Mouse (Mus musculus) midbrain, embryonic 14.5 days (tissue): ENCODE measurements around the gene Lsm14a. TPM values are rescaled to one million over a fixed set of nuclear protein-coding genes. Genes with fewer than 3 reads are reported as not detected.

Source experiments
- ATAC-seq: fragments of 200-750 bp; cut with Nextera tagmentation; 2 replicates; pipeline ENCODE4 v1.8.0; 2017; ENCODE audit warnings: moderate number of reproducible peaks, moderate library complexity; ENCODE audit not compliant: low FRiP score, low TSS enrichment
- DNase-seq: peaks from one replicate; pipeline ENCODE4 v3.0.0-alpha.2; 2015
- H3K27ac ChIP-seq: fragments of 300-500 bp; sonication (generic); replicated peaks from 2 replicates; pipeline ENCODE4 v1.5.1; 2014; ENCODE audit warnings: mild to moderate bottlenecking, low read depth, low read length, moderate library complexity
- H3K27me3 ChIP-seq: fragments of 300-500 bp; sonication (generic); 2 replicates; pipeline ENCODE4 v1.6.1; 2014; ENCODE audit warnings: low read length, control low read depth, mixed read lengths; ENCODE audit not compliant: control insufficient read depth, insufficient read depth
- H3K36me3 ChIP-seq: fragments of 300-500 bp; sonication (generic); 2 replicates; pipeline ENCODE4 v1.6.1; 2014; ENCODE audit warnings: low read length, control low read depth; ENCODE audit not compliant: control insufficient read depth, insufficient read depth
- H3K4me1 ChIP-seq: fragments of 300-500 bp; sonication (generic); 2 replicates; pipeline ENCODE4 v1.6.1; 2014; ENCODE audit warnings: mild to moderate bottlenecking, antibody characterized with exemption, low read length, control low read depth; ENCODE audit not compliant: control insufficient read depth, insufficient read depth
- H3K4me2 ChIP-seq: fragments of 300-500 bp; sonication (generic); 2 replicates; pipeline ENCODE4 v1.6.1; 2014; ENCODE audit warnings: mild to moderate bottlenecking, low read length, moderate library complexity
- H3K4me3 ChIP-seq: fragments of 300-500 bp; sonication (generic); replicated peaks from 2 replicates; pipeline ENCODE4 v1.5.1; 2014; ENCODE audit warnings: low read depth, low read length
- H3K9ac ChIP-seq: fragments of 300-500 bp; sonication (generic); replicated peaks from 2 replicates; pipeline ENCODE4 v1.6.1; 2014; ENCODE audit warnings: mild to moderate bottlenecking, low read length, moderate library complexity
- H3K9me3 ChIP-seq: fragments of 300-500 bp; sonication (generic); 2 replicates; pipeline ENCODE4 v1.6.1; 2016; ENCODE audit warnings: low read length, control low read depth, mixed read lengths; ENCODE audit not compliant: control insufficient read depth
- WGBS: fragments of 180-500 bp; shearing (Covaris S2); extraction: QIAGEN DNeasy Blood & Tissue Kit; methylation state at CpG from one replicate; pipeline ENCODE4 v1.1.7; 2014; 5-methylcytosine and 5-hydroxymethylcytosine counted together
- polyA plus RNA-seq: library from polyadenylated mRNA; unstranded; fragments of >200 nt; fragmentation: Nextera tagmentation; extraction: Ambion mirVana; gene quantifications from 2 replicates; pipeline ENCODE4 v1.2.1, GENCODE M21; 2014

Gene Lsm14a
- polyA plus RNA-seq, 1 experiment from 2014 or later = 48.9 TPM

DNA sequence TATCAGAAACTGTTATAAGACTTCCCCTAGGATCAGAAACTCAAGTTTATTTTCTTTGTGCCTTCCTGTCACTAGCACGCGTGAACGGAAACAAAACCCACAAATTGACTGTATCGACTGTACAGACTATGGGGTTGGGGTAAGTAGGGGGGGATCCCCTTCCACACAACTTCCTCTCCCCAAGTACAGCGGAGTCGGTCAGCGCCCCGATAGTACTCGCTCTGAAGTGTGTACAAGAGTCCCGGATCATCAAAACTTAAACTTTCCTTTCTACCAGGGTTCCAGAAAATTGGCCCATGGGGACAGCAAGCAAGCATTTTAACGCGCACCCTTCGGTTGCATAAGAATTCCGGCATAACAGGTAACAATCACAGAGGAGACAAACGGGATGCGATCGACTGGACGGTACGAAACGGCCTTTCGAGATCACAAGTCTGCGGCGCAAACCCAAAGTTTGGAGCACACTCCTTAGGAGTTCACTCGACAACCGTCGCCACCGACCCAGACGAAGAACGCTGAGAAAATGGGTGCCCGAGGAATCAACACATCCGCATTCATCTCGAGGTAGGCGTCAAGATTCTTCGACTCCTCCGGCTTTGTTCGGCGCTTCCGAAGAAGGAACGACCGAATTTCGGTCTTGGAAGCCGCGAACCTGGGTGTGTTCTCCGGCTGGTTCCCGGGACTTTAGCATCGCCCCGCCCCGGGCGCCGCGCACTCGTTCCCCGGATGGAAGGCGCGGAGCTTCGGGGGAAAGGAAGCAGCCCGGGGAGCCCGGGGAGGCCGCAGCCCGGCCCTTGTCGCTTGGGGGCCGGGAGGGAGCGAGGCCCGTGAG, 4.5 kb downstream of the Lsm14a start:
- Histone ChIP-seq H3K9me3 (no peaks in the 10 kb centered on the region), H3K27ac (peak overlapping the region; percentile 98), H3K4me2 (peak overlapping the region; percentile 92), H3K36me3 (no peaks in the 10 kb centered on the region), H3K9ac (peak overlapping the region; percentile 97), H3K4me1 (peaks cover 33% of the 10 kb centered on the region), H3K4me3 (peak overlapping the region; percentile 93), H3K27me3 (no peaks in the 10 kb centered on the region)
- DNase-seq = peak; percentile 78
- under 1% methylated on average over 64 of the region's 64 CpGs for WGBS
- ATAC-seq = no peak; the same call in 1 of the 2 replicates

- Histone ChIP-seq H3K4me2 (peak overlapping the region; percentile 92), H3K27me3 (no peaks in the 10 kb centered on the region), H3K9ac (peak overlapping the region; percentile 97), H3K9me3 (no peaks in the 10 kb centered on the region), H3K4me1 (peaks cover 33% of the 10 kb centered on the region), H3K36me3 (no peaks in the 10 kb centered on the region), H3K27ac (no peak overlapping the region), H3K4me3 (peak overlapping the region; percentile 93)
- WGBS = 2% methylated on average over 5 of the region's 5 CpGs
- DNase-seq (no peak), ATAC-seq (no peak)
Observed at GRCm38 (mm10) chr7:34387784-34388444, 5.2 kb downstream of the Lsm14a start.

DNA sequence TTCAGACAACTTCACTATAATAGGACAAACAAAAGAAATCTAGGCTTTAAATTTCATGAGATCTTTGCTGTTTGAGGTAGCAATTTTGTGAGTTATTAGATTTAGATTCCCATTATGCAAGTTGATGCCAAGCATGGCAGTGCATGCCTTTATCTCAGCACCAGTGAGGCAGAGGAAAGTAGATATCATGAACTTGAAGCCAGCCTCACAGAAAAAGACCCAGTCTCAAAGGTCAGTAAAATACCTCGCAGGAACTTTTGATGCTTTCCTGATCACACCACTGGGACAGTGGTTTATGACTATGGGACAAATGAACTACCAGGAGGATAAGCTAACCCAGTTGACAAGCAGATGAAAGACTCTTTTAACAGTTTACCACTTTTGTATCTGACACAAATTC, 10.3 kb downstream of the Lsm14a start:
- DNase-seq (no peak), ATAC-seq (no peak)
- Histone ChIP-seq H3K27me3 (no peaks in the 10 kb centered on the region), H3K27ac (no peak overlapping the region), H3K9me3 (no peaks in the 10 kb centered on the region), H3K4me2 (no peak overlapping the region), H3K9ac (no peak overlapping the region), H3K4me3 (no peak overlapping the region), H3K36me3 (no peaks in the 10 kb centered on the region), H3K4me1 (peaks cover 20% of the 10 kb centered on the region)
- WGBS = 77% methylated on average over 1 of the region's 1 CpGs

DNA sequence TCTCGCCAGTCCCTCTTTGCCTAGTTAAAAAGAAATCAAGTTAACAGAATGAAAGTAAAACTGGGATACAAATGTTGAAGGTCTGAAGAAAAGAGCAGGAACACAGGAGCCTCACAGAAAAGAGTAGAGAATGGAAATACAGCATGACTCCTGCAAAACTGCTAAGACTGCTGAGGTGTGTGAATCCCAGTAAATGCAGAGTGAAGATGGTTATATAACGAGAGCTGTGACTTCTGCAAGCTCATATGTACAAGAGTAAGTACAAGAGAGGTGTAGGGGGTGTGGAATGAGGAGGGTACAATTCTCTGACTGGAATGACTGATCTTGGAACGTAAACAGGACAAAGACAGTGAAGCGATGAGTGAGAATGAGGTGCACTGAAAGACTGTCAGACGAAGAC, 11.4 kb downstream of the Lsm14a start:
- H3K36me3 ChIP-seq = no peaks in the 10 kb centered on the region
- H3K9ac ChIP-seq = no peak overlapping the region
- no peaks in the 10 kb centered on the region for H3K27me3 ChIP-seq
- no peak overlapping the region for H3K27ac ChIP-seq
- ATAC-seq (no peak), DNase-seq (no peak)
- WGBS = 87% methylated on average over 5 of the region's 5 CpGs
- H3K4me1 ChIP-seq = peaks cover 9% of the 10 kb centered on the region
- H3K4me2 ChIP-seq = no peak overlapping the region
- no peaks in the 10 kb centered on the region for H3K9me3 ChIP-seq
- H3K4me3 ChIP-seq = no peak overlapping the region

DNA sequence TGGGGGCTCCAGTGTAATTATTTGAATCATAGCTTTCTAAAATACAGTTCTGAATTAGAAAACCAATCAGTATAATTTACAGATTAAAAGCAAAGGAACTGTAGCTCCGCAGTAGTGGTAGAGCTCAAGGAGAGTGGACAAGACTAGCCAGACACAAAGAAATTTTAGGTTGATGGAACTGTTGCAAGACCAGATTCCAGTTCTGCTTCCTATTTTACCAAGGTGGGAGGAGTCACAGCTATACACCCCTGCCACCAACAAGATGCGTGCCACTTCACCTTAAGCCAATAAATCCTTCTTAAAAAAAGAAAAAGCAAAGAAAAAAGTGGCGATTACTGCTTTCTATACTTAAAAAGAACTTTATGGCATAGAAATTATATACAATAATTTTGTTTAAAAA, 12.8 kb downstream of the Lsm14a start:
- Histone ChIP-seq H3K4me2 (no peak overlapping the region), H3K4me3 (no peak overlapping the region), H3K9me3 (no peaks in the 10 kb centered on the region), H3K27ac (no peak overlapping the region), H3K36me3 (no peaks in the 10 kb centered on the region), H3K27me3 (no peaks in the 10 kb centered on the region), H3K4me1 (peaks cover under 1% of the 10 kb centered on the region; the same call in 1 of the 2 replicates), H3K9ac (no peak overlapping the region)
- no peak for ATAC-seq
- DNase-seq = no peak
- 96% methylated on average over 3 of the region's 3 CpGs for WGBS

DNA sequence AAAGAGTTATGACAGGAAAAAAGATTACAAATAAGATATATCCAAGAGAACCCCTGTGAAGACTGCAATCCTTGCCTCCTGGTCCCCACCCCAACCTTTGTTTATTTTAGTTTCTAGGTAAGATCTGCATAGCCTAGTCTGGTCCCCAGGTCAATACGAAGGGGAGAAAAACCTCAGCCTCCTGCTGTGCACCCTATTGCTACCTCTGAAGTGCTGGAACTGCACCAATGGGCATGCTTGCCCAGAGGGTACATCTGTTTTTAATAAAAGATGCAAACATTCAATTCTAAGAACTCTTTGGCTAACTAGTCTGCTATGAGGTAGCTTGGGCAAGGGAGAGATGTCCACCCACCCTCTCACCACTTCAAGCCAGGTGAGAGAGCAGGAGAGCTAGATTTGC, 19.2 kb downstream of the Lsm14a start:
- Histone ChIP-seq H3K36me3 (peaks cover 49% of the 10 kb centered on the region), H3K4me3 (no peak overlapping the region)
- ATAC-seq = no peak

GRCm38 (mm10) chr7:34355629-34356028, 37.5 kb downstream of the Lsm14a start:
- Histone ChIP-seq H3K4me2 (no peak overlapping the region), H3K36me3 (peaks cover 65% of the 10 kb centered on the region), H3K9ac (no peak overlapping the region), H3K27ac (no peak overlapping the region), H3K27me3 (no peaks in the 10 kb centered on the region), H3K4me1 (no peaks in the 10 kb centered on the region), H3K9me3 (no peaks in the 10 kb centered on the region), H3K4me3 (no peak overlapping the region)
- ATAC-seq (no peak), DNase-seq (peak; percentile 70)
- 97% methylated on average over 4 of the region's 4 CpGs for WGBS

More for the DNA sequence above, 19.2 kb downstream of the Lsm14a start:
- Histone ChIP-seq H3K27me3 (no peaks in the 10 kb centered on the region), H3K4me1 (no peaks in the 10 kb centered on the region), H3K9me3 (no peaks in the 10 kb centered on the region), H3K27ac (no peak overlapping the region), H3K4me2 (no peak overlapping the region), H3K9ac (no peak overlapping the region)
- DNase-seq = no peak
- 100% methylated on average over 1 of the region's 1 CpGs for WGBS

GRCm38 (mm10) chr7:34351997-34352396, 41.1 kb downstream of the Lsm14a start:
- H3K4me1 ChIP-seq = no peaks in the 10 kb centered on the region
- peaks cover 83% of the 10 kb centered on the region for H3K36me3 ChIP-seq
- no peaks in the 10 kb centered on the region for H3K9me3 ChIP-seq
- H3K4me3 ChIP-seq = no peak overlapping the region
- H3K27ac ChIP-seq = no peak overlapping the region
- no peak overlapping the region for H3K9ac ChIP-seq
- WGBS = 83% methylated on average over 1 of the region's 1 CpGs
- H3K4me2 ChIP-seq = no peak overlapping the region
- peak; percentile 32 for DNase-seq
- ATAC-seq = no peak
- H3K27me3 ChIP-seq = no peaks in the 10 kb centered on the region

GRCm38 (mm10) chr7:34350166-34350565, 42.9 kb downstream of the Lsm14a start:
- Histone ChIP-seq H3K27me3 (no peaks in the 10 kb centered on the region), H3K4me2 (no peak overlapping the region), H3K36me3 (peaks cover 85% of the 10 kb centered on the region), H3K4me1 (no peaks in the 10 kb centered on the region), H3K4me3 (no peak overlapping the region), H3K9ac (no peak overlapping the region), H3K9me3 (no peaks in the 10 kb centered on the region), H3K27ac (no peak overlapping the region)
- 97% methylated on average over 5 of the region's 5 CpGs for WGBS
- no peak for DNase-seq
- ATAC-seq = no peak
